Mouse (Mus musculus): ENCODE measurements around the gene Neu2.

DNA sequence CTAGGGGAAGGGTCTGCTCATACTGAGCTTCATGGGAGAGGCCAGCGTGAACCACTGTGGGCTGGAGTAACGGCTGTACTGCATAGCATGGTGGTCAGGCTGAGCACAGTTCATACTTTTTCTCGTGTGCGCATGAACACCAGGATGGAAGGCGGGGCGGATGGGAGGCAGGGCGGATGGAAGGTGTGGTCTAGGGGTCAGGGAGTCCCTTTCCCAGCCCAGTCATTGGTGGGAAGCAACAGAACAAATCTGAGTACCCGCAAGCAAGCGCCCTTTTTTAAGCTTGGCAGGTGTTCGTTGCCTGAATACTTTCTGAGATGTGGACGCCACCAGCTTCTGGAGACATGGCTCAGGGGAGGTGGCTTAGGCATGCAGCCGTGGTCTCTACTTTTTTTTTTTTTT is 127.0 kb downstream of the Neu2 start:
- no peak for TF ChIP-seq POLR2AphosphoS5 (IDR thresholded peaks at IDR 0.05; ENCODE audit: insufficient replicate concordance, low read depth, low read length)
- no peak for TF ChIP-seq CTCF (IDR thresholded peaks at IDR 0.05; ENCODE audit: low read depth, low read length)
- TF ChIP-seq GATA1 (IDR thresholded peaks at IDR 0.05; ENCODE audit: borderline replicate concordance, low read length) = no peak
- TF ChIP-seq TAL1 (conservative IDR thresholded peaks at IDR 0.05; ENCODE audit: low read depth, low read length) = no peak
- TF ChIP-seq GATA2 (IDR thresholded peaks at IDR 0.05; ENCODE audit: borderline replicate concordance, low read depth, low read length) = no peak
